ENCODE assay signal across 8 mouse cellular contexts in the genomic region with DNA sequence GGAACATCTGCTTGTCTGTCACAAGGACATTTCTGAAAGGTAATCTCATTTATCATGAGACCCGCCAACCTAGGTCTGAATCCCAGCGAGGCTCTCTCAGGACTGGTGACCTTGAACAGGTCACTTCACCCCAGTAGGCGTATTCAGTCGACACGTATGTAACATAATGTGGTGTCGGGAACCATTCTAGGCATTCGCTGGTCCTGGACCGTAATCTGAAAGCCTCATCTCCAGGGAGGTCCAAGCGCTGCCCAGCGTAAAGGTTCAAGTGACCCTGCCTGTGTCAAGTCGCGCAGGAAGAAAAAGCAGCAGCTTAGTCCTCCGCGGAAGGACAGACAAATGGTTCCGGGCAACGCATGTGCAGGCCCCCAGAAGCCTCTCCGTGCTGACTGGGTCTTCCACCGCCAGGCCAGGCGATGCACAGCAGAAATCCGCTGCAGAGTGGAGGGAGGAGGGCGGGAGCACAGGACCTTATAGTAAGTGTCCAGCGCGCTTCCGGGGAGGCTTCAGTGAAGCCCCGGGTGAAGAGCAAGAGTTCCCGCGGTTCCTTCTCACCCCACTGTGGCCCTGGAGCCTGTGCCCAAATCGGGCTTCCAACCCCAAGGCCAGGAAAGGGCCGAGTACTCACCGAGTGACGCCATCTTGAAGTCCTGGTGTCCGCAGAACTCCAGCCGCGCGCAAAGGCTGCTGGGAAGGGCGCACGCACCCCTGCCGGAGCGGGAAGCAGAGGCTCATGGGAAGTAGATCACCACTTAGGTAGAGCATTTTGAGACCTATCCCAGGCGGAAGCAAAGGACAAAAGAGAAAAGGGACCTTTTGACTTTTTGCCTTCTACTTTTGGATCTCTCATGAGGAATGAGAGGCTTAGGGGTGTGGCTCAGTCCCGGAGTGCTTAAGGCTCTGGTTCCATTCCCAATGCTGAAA. TPM values are rescaled to one million over a fixed set of nuclear protein-coding genes. Genes with fewer than 3 reads are reported as not detected.
DNase-seq lines count a peak whose midpoint lies in the region; ATAC-seq lines count a peak whose summit lies in the region.

No protein-coding gene starts in this region.

- H3K9me3 ChIP-seq in embryonic facial prominence, embryonic 10.5 days = no peaks in the 10 kb centered on the region
- H3K9me3 ChIP-seq in midbrain, embryonic 11.5 days (ENCODE audit: control insufficient read depth, low read length) = no peaks in the 10 kb centered on the region

- peak overlapping the region; percentile 84 for H3K4me2 ChIP-seq in midbrain, embryonic 11.5 days

- H3K9ac ChIP-seq in midbrain, embryonic 11.5 days (ENCODE audit: low read length) = peak overlapping the region; percentile 95

- H3K36me3 ChIP-seq in embryonic facial prominence, embryonic 10.5 days (replicated peaks) = peaks cover 62% of the 10 kb centered on the region
- peaks cover 10% of the 10 kb centered on the region for H3K36me3 ChIP-seq in midbrain, embryonic 11.5 days (ENCODE audit: control insufficient read depth, insufficient read depth, low read length)

- peak; percentile 97 for ATAC-seq in granulocyte monocyte progenitor cell, adult 5-6 weeks (replicated peaks; ENCODE audit: poor library complexity, severe bottlenecking)
- peak; percentile 93 for ATAC-seq in midbrain, embryonic 11.5 days (ENCODE audit: low FRiP score)

- DNase-seq in adrenal gland, postnatal 14 days = peak; percentile 96
- peak; percentile 94 for DNase-seq in embryonic facial prominence, embryonic 10.5 days (ENCODE audit: low spot score)
- DNase-seq in kidney, adult 11 months = peak; percentile 92
- DNase-seq in left cerebral cortex, postnatal 4 days = peak; percentile 92
- peak; percentile 99 for DNase-seq in midbrain, embryonic 11.5 days (ENCODE audit: low spot score, missing footprints)
- peak; percentile 86 for DNase-seq in right cerebral cortex, postnatal 4 days
- peak; percentile 91 for DNase-seq in yolk sac, embryonic 10.5 days (ENCODE audit: low spot score)

- no peaks in the 10 kb centered on the region for H3K27me3 ChIP-seq in embryonic facial prominence, embryonic 10.5 days (replicated peaks; ENCODE audit: low read depth, poor library complexity, severe bottlenecking)
- H3K27me3 ChIP-seq in midbrain, embryonic 11.5 days (ENCODE audit: control insufficient read depth, insufficient read depth, low read length) = no peaks in the 10 kb centered on the region

- intact Hi-C loops in left cerebral cortex, postnatal 4 days (cut with DNase I) = no loop called here

- H3K4me3 ChIP-seq in embryonic facial prominence, embryonic 10.5 days = peak overlapping the region; percentile 96
- H3K4me3 ChIP-seq in midbrain, embryonic 11.5 days (ENCODE audit: low read depth, low read length) = peak overlapping the region; percentile 89

- 1% methylated on average over 41 of the region's 41 CpGs for WGBS in embryonic facial prominence, embryonic 10.5 days
- WGBS in midbrain, embryonic 11.5 days = 1% methylated on average over 41 of the region's 41 CpGs

- peaks cover 20% of the 10 kb centered on the region for H3K4me1 ChIP-seq in embryonic facial prominence, embryonic 10.5 days
- H3K4me1 ChIP-seq in midbrain, embryonic 11.5 days (ENCODE audit: control insufficient read depth, insufficient read depth, low read length) = peaks cover 7% of the 10 kb centered on the region

- peak overlapping the region; percentile 97 for H3K27ac ChIP-seq in embryonic facial prominence, embryonic 10.5 days (replicated peaks)
- peak overlapping the region; percentile 80 for H3K27ac ChIP-seq in midbrain, embryonic 11.5 days (ENCODE audit: low read depth, low read length)

RNA-seq across cellular contexts. Expression of gene Atp5j2, which starts 0.7 kb away (rescaled TPM):
- total RNA-seq in adrenal gland, postnatal 14 days (2021) = 774 and 783 TPM in 2 replicates
- 523 and 540 TPM in 2 replicates for polyA plus RNA-seq in embryonic facial prominence, embryonic 10.5 days (2016; fragmentation: Nextera tagmentation; extraction: Ambion mirVana)
- 372 and 531 TPM in 2 replicates for total RNA-seq in granulocyte monocyte progenitor cell, adult 5-6 weeks (2014; fragmentation: Nextera tagmentation)
- 127 and 170 TPM in 2 replicates for total RNA-seq in granulocyte monocyte progenitor cell, adult 5-6 weeks (2017)
- 100 to 1,000 TPM; 213 to 222 TPM for total RNA-seq in left cerebral cortex, postnatal 4 days (2021)
- 487 and 540 TPM in 2 replicates for polyA plus RNA-seq in midbrain, embryonic 11.5 days (2014; fragmentation: Nextera tagmentation; extraction: Ambion mirVana)

RNA-seq across cellular contexts. Expression of gene Zkscan14, which starts 10.5 kb away (rescaled TPM):
- total RNA-seq in adrenal gland, postnatal 14 days (2021) = 8.3 and 10.5 TPM in 2 replicates
- polyA plus RNA-seq in embryonic facial prominence, embryonic 10.5 days (2016; fragmentation: Nextera tagmentation; extraction: Ambion mirVana) = 7.1 and 9.0 TPM in 2 replicates
- 1.6 and 6.2 TPM in 2 replicates for total RNA-seq in granulocyte monocyte progenitor cell, adult 5-6 weeks (2014; fragmentation: Nextera tagmentation)
- total RNA-seq in granulocyte monocyte progenitor cell, adult 5-6 weeks (2017) = 20.8 and 21.1 TPM in 2 replicates
- 1 to 10 TPM; 6.4 to 7.5 TPM for total RNA-seq in left cerebral cortex, postnatal 4 days (2021)
- 8.8 and 9.6 TPM in 2 replicates for polyA plus RNA-seq in midbrain, embryonic 11.5 days (2014; fragmentation: Nextera tagmentation; extraction: Ambion mirVana)

RNA-seq across cellular contexts. Expression of gene Zkscan5, which starts 13.2 kb away (rescaled TPM):
- total RNA-seq in adrenal gland, postnatal 14 days (2021) = 12.2 and 14.3 TPM in 2 replicates
- polyA plus RNA-seq in embryonic facial prominence, embryonic 10.5 days (2016; fragmentation: Nextera tagmentation; extraction: Ambion mirVana) = 17.8 and 19.5 TPM in 2 replicates
- 6.8 and 8.5 TPM in 2 replicates for total RNA-seq in granulocyte monocyte progenitor cell, adult 5-6 weeks (2014; fragmentation: Nextera tagmentation)
- 7.9 and 10.1 TPM in 2 replicates for total RNA-seq in granulocyte monocyte progenitor cell, adult 5-6 weeks (2017)
- 10 to 100 TPM; 15.5 to 16.0 TPM for total RNA-seq in left cerebral cortex, postnatal 4 days (2021)
- 20.4 and 20.6 TPM in 2 replicates for polyA plus RNA-seq in midbrain, embryonic 11.5 days (2014; fragmentation: Nextera tagmentation; extraction: Ambion mirVana)

RNA-seq across cellular contexts. Expression of gene Cpsf4, which starts 24.1 kb away (rescaled TPM):
- total RNA-seq in adrenal gland, postnatal 14 days (2021) = 21.2 and 23.2 TPM in 2 replicates
- polyA plus RNA-seq in embryonic facial prominence, embryonic 10.5 days (2016; fragmentation: Nextera tagmentation; extraction: Ambion mirVana) = 87.0 and 91.9 TPM in 2 replicates
- total RNA-seq in granulocyte monocyte progenitor cell, adult 5-6 weeks (2014; fragmentation: Nextera tagmentation) = 42.2 and 45.3 TPM in 2 replicates
- total RNA-seq in granulocyte monocyte progenitor cell, adult 5-6 weeks (2017) = 47.9 and 51.3 TPM in 2 replicates
- total RNA-seq in left cerebral cortex, postnatal 4 days (2021) = 10 to 100 TPM; 35.2 to 36.4 TPM
- polyA plus RNA-seq in midbrain, embryonic 11.5 days (2014; fragmentation: Nextera tagmentation; extraction: Ambion mirVana) = 31.7 and 35.9 TPM in 2 replicates

RNA-seq across cellular contexts. Expression of gene Ptcd1, which starts 24.2 kb away (rescaled TPM):
- 27.0 and 28.3 TPM in 2 replicates for total RNA-seq in adrenal gland, postnatal 14 days (2021)
- polyA plus RNA-seq in embryonic facial prominence, embryonic 10.5 days (2016; fragmentation: Nextera tagmentation; extraction: Ambion mirVana) = 17.6 and 18.9 TPM in 2 replicates
- 9.3 and 10.5 TPM in 2 replicates for total RNA-seq in granulocyte monocyte progenitor cell, adult 5-6 weeks (2014; fragmentation: Nextera tagmentation)
- total RNA-seq in granulocyte monocyte progenitor cell, adult 5-6 weeks (2017) = 12.8 and 14.7 TPM in 2 replicates
- 10 to 100 TPM; 19.3 to 19.6 TPM for total RNA-seq in left cerebral cortex, postnatal 4 days (2021)
- polyA plus RNA-seq in midbrain, embryonic 11.5 days (2014; fragmentation: Nextera tagmentation; extraction: Ambion mirVana) = 14.5 and 15.6 TPM in 2 replicates

Comparison
In these comparisons a context has a peak if more than half of its experiments do, and no peak if none do; other contexts are left out.
1. Peak in every context shown above with its lines: DNase-seq, ATAC-seq, H3K4me3 ChIP-seq and H3K27ac ChIP-seq.